Mouse (Mus musculus) 3T3-L1 (cell line): ENCODE results near the gene Perp.
A peak's percentile ranks its signal among the peaks of the same experiment; 100 is the strongest.

Experiments
- DNase-seq: peaks from one replicate; pipeline ENCODE4 v3.0.0-alpha.2; 2015; ENCODE audit warnings: low read depth, low spot score

Perp gene

GRCm38 (mm10) chr10:18863332-18863731, 18.5 kb downstream of the Perp start:
- peak; percentile 41 for DNase-seq

- DNase-seq: no peak
These were observed 19.9 kb downstream of the Perp start for GRCm38 (mm10) chr10:18864753-18865152.

GRCm38 (mm10) chr10:18870990-18871389, 26.2 kb downstream of the Perp start:
- DNase-seq: no peak

- peak; percentile 7 for DNase-seq
These were observed 31.4 kb downstream of the Perp start for GRCm38 (mm10) chr10:18876211-18876610.

GRCm38 (mm10) chr10:18878111-18878510, 33.3 kb downstream of the Perp start:
- DNase-seq: no peak

- DNase-seq: no peak
These were observed 34.3 kb downstream of the Perp start for GRCm38 (mm10) chr10:18879160-18879559.

- DNase-seq: no peak
These were observed 34.9 kb downstream of the Perp start for GRCm38 (mm10) chr10:18879690-18880089.

GRCm38 (mm10) chr10:18882190-18882589, 37.4 kb downstream of the Perp start:
- no peak for DNase-seq

GRCm38 (mm10) chr10:18886918-18887625, 42.3 kb downstream of the Perp start:
- no peak for DNase-seq

- no peak for DNase-seq
These were observed 43.9 kb downstream of the Perp start for GRCm38 (mm10) chr10:18888751-18889150.

- DNase-seq: no peak
These were observed 44.4 kb downstream of the Perp start for GRCm38 (mm10) chr10:18889255-18889654.

GRCm38 (mm10) chr10:18891110-18891509, 46.3 kb downstream of the Perp start:
- no peak for DNase-seq

- no peak for DNase-seq
These were observed 47.3 kb downstream of the Perp start for GRCm38 (mm10) chr10:18892102-18892501.

- peak; percentile 6 for DNase-seq
These were observed 49.7 kb downstream of the Perp start for GRCm38 (mm10) chr10:18894259-18895166.

- peak; percentile 60 for DNase-seq
These were observed 59.3 kb downstream of the Perp start for GRCm38 (mm10) chr10:18904108-18904507.
